In the genomic region with DNA sequence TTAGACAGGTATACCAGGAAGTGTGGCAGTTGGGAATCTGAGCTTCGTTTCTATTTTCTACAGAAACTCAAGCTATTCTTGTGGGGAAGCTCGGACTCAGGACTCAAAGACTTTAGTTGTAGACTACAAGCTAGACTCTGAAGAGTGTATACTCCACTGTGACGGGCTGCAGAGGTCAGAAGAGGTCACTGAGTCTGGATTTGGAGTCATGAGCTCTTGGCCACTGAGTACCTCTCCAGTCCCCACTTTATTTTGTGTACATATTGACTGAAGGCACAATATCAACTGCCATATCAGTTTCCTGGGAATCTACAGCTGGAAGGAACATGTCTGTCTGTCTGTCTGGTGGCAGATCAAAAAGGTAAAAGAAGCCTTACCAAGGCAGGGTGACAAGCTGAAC, we compare ENCODE assay signal across 28 mouse cellular contexts.
"Had no signal": no experiment of that assay in that cellular context is flagged by ENCODE, and none has a peak within 500 bp of the region (broad histone marks: within the 10 kb centered on the region; RNA-seq: fewer than 3 reads in every experiment).

No protein-coding gene starts in this region.

- H3K9me3 ChIP-seq: embryonic facial prominence, embryonic 10.5 days; embryonic facial prominence, embryonic 12.5 days; embryonic facial prominence, embryonic 13.5 days; embryonic facial prominence, embryonic 15.5 days; forebrain, embryonic 10.5 days; forebrain, embryonic 12.5 days; forebrain, embryonic 13.5 days; forebrain, embryonic 15.5 days had no signal

- H3K27me3 ChIP-seq: embryonic facial prominence, embryonic 12.5 days; embryonic facial prominence, embryonic 13.5 days; embryonic facial prominence, embryonic 15.5 days; forebrain, embryonic 12.5 days; forebrain, embryonic 13.5 days; forebrain, embryonic 15.5 days had no signal

- H3K27ac ChIP-seq: embryonic facial prominence, embryonic 10.5 days; embryonic facial prominence, embryonic 12.5 days; embryonic facial prominence, embryonic 13.5 days; embryonic facial prominence, embryonic 15.5 days; forebrain, embryonic 10.5 days; forebrain, embryonic 12.5 days; forebrain, embryonic 13.5 days; forebrain, embryonic 15.5 days; gastrocnemius, adult 2 months had no signal

- H3K4me3 ChIP-seq: embryonic facial prominence, embryonic 10.5 days; embryonic facial prominence, embryonic 12.5 days; embryonic facial prominence, embryonic 13.5 days; embryonic facial prominence, embryonic 15.5 days; erythroblast, embryonic 14.5 days; forebrain, embryonic 10.5 days; forebrain, embryonic 12.5 days; forebrain, embryonic 13.5 days; forebrain, embryonic 15.5 days; gastrocnemius, adult 2 months had no signal

- H3K9ac ChIP-seq: embryonic facial prominence, embryonic 12.5 days; embryonic facial prominence, embryonic 13.5 days; embryonic facial prominence, embryonic 15.5 days; forebrain, embryonic 12.5 days; forebrain, embryonic 13.5 days; forebrain, embryonic 15.5 days; forebrain, postnatal 0 days had no signal

- DNase-seq: cerebellum, adult 18-20 months; cerebellum, adult 2 months; cerebellum, adult 8-10 months; cerebellum, adult 9-10 months; cerebellum, adult 9-11 months; cerebellum, postnatal 10 days; cerebellum, postnatal 14 days; cerebellum, postnatal 25 days; cerebellum, postnatal 36 days; embryo, embryonic 11 days; forebrain, postnatal 0 days; gastrocnemius, adult 2 months; gastrocnemius, postnatal 10 days; gastrocnemius, postnatal 14 days; gastrocnemius, postnatal 25 days; gastrocnemius, postnatal 36 days; heart, adult 11 months had no signal

- H3K4me2 ChIP-seq: embryonic facial prominence, embryonic 12.5 days; embryonic facial prominence, embryonic 13.5 days; embryonic facial prominence, embryonic 15.5 days; forebrain, embryonic 12.5 days; forebrain, embryonic 13.5 days; forebrain, embryonic 15.5 days had no signal

- ATAC-seq: forebrain, embryonic 13.5 days; forebrain, embryonic 14.5 days; forebrain, embryonic 15.5 days; forebrain, embryonic 16.5 days; forebrain, postnatal 0 days had no signal
